Mouse (Mus musculus) testis, adult 2 months (tissue): ENCODE results near the gene Krt82.

Experiments used
- CTCF ChIP-seq: fragments of 200-500 bp; IDR thresholded peaks from 2 replicates; pipeline ENCODE4 v1.5.1; 2012; ENCODE audit warnings: low read depth, mild to moderate bottlenecking, inconsistent platforms, low read length, moderate library complexity; ENCODE audit not compliant: control insufficient read depth, insufficient read depth, insufficient replicate concordance
- POLR2A ChIP-seq: fragments of 200-500 bp; IDR thresholded peaks from 2 replicates; pipeline ENCODE4 v1.6.1; 2012; ENCODE audit warnings: low read depth, mild to moderate bottlenecking, inconsistent platforms, low read length, moderate library complexity; ENCODE audit not compliant: control insufficient read depth

- TF ChIP-seq CTCF, result no peak
- TF ChIP-seq POLR2A, result no peak
These were observed 6.0 kb downstream of the Krt82 start for GRCm38 (mm10) chr15:101544478-101544877.
